Mouse (Mus musculus): Measurements from ENCODE around the gene Rab8a.

Gene Rab8a

DNA sequence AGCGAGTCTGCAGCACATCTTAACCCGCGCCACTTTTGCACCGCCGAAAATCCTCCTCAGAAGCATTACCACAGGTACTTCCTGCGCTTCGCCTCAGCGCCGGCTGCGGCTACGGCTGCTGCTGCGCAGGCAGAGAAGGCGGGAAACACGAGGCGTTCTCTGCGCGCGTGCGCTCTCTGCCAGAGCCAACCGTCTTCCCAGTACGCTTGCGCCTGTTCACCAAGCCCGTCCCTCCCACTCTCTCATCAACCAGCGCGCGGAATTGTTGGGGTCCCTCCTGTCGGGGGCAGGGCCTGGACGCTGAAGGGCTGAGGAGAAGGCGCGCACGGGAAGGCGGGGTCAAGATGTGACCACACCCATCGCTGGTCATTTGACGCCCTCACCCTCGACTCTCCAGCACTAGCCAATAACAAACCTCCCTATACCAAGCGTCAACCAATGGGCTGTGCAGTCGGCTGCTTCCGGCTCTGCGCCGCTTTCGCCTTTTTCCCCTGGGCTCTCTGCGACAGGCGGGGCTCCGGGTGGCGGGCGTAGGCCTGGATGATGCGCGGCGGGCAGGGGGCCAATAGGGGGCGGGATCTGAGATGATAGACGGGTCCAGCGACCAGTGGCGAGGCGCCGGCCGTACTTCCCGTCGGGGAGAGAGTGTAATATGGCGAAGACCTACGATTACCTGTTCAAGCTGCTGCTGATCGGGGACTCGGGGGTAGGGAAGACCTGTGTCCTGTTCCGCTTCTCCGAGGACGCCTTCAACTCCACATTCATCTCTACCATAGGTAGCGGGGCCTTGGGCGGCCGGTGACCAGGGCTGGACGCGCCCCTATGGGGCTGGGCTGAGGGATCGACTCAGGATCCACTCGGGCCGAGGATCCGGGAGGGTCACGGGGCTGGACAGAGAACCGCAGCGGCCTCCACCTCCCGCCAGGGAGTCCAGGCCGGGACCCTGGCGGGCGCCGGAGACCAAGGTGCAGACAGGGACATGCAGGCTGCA, at the start of gene Rab8a:
Gene Rab8a, plus strand, starts transcription at position 494 of the 991 bp plus-strand sequence.
- peak; percentile 100 for DNase-seq

DNA sequence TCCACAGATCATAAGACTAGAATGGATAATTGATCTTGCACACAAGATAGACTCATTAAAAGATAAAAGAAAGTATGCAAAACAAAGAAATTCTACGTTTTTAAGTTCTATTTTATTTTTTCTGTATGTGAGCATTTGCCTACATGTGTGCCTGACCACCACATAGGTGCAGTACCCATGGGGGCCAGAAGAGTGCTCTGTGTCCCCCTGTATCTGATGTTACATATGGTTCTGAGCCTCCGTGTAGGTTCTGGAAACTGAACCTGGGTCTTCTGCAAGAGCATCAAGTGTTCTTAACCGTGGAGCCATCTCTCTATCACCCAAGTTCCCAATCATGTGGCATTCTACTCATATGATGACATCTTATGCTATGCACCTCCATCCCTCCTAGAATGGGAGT, 48.5 kb upstream of the Rab8a start:
- DNase-seq: peak; percentile 22

DNA sequence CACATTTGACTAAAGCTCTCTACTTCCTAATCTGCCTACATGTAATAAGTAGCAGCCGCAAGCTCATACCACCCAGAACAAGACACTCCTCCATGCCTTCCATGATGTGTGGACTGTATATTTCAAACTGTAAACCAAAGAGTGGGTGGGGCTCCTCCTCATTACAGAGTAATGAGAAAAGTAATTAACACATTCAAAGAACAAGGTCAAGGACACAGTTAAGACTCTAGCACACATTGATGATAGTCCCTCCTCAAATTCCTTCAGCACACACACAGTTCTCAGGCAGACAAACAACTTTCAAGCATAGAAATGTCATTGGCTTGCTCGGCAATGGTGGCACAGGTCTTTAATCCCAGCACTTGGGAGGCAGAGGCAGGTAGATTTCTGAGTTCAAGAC, 45.8 kb upstream of the Rab8a start:
- peak; percentile 28 for DNase-seq

DNA sequence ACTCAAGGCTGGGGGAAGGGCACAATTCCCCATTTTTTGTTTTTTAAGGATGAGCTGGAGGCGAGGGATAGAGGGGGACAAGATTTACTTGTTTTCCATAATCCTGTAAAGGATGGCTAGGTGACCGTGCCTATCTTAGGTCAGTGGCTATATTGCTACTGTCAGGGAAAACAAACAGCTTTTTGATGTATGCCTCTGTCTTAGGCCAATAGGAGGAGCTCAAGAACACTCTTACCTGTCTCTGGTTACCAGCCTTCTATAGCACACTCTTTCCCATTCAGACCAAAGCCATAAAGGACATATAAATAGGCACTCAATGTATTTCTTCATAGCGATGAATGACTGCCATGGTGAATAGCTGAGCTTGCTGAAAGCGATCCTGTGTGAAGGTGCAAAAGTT, 42.4 kb upstream of the Rab8a start:
- peak; percentile 11 for DNase-seq

DNA sequence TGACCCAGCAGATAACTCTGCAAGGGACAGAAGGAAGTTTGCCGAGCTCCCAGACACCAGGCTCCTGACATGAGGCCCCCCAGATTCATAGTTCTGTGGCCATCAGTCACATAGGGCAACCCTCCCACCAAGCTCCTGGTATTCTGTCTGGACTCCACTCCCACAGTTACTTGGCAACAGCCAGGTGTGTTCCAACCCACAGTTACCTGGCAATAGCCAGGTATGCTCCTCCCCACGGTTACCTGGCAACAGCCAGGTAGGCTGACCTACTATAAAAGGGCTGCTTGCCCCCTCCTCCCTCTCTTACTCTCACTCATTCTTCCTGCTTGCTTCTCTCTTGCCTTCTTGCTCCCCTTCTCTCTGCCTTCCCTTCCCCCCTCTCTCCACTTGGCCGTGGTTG, 39.5 kb upstream of the Rab8a start:
- DNase-seq: peak; percentile 64

DNA sequence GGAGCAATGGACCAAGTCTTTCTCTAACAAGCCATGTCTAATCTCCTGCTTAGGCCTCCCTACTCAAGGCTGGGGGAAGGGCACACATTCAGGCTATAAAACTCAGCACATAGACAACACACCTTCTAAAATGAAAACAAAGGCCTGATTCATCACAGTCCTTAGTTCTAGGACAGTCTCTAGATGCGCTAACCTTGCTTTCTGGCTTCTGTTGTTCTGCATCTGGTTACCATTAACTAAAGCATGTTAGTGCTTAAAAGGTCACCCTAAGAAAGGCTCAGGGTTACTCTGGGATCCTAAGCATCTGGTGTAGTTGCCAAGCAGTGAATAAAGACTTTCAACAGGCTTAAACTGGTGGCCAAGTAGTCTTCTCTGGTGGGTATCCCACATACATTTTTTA, 39.0 kb upstream of the Rab8a start:
- peak; percentile 3 for DNase-seq

DNA sequence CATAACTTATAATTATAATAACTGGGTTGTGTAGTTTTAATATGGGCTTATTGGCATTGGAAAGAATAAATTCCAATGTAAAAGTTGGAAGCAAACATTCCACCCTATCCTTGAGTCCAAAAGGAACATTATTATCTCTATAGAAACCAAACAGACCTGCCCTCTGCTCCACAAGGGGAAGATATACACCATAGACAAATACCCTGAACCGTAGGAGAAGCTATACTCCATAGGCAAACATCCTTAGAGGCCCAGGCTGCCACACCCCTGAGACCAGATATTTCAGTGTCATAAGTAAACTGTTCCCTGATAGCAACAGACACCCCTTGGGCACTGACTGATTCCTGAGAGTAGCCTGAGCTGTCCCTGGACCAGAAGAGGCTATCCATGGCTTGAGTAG, 33.2 kb upstream of the Rab8a start:
- DNase-seq: peak; percentile 3

DNA sequence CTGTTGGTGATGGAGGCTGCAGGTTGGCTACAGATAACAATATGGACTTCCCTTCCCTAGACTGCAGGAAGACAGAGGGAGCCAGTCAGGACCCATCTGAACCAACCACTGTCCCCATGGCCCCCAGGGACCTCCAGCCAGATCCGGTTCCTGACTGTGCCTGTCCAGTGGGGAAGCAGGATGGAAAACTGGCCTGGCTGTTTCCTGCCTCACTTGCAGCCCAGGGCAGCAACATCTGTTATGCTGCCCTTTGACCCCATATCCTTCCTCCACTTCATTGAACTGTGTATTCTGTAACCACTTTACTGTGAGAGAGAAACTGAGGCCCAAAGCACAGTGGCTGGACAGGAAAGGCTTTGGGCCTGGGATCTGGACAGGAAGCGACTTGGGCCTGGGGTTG, 29.7 kb upstream of the Rab8a start:
- DNase-seq: peak; percentile 97

DNA sequence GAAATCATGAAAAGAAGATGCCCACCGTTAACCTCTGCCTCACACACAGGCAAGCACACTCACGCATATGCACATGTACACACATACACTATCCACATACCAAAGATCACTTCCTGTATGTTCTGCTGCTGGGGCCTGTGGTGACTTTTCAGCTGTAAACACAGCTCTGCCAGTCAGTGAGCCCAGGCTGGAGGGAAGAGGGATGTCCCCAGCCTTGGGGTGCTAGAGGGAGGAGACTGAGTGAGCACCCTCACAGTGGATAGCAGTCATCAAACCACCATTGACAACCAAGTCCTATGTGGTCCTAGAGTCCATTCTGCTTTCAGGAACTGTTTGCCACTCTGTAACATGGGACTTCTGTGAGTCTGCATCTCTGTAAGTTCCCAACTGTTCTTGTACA, 29.1 kb upstream of the Rab8a start:
- peak; percentile 86 for DNase-seq

DNA sequence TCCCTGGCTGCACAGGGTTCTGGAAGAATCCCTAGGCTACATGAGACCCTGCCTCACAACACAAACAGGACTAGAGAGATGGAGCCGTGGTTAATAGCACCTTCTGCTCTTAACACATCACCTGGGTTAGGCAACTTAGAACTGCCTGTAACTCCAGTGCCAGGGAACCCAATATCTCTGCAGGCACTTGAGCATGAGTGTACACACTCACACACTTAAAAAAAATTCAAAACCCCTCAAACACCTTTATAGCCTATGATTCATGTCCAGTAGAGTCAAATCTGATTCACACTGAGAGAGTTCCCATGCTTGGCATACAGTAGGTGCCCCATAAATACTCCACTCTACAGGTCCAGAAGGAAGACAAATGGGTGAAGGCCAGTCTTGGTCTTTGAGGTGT, 28.6 kb upstream of the Rab8a start:
- DNase-seq: peak; percentile 46

DNA sequence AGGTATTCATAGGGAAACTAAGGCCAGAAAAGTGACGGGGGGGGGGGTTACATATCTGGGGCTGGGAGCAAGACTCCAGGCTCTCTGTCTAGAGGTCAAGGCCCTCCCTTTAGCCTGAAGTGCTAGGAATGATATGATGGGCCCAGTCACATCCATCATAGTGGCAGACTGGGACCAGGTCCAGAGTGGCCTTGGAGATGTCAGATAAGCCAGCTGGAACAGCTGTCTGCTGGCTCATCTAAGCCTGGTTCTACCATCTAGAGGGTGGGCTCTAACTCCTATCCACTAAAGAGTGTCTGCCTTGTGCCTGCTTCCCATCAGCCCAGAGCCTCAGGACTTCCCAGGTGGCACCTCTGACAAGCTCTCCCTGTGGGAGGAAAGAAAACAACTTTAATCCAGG, 28.1 kb upstream of the Rab8a start:
- DNase-seq: peak; percentile 80

DNA sequence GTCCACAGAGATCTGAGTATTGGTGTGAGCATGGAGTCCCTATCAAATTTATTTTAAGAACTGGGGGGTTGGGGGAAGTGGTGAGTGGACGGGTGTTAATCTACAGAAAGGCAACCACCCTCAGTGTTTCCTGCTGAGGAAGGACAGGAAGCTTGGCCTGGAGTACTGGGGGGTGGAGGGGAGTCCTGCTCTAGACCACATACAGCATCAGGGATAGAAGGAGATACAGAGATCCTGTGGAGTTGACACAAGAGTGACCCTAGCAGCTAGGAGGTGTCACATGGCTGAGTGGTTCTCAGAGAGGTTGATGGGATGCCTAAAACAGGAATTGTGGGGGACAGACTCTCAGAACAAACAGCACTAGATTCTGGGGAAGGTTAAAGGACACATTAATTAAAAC, 27.5 kb upstream of the Rab8a start:
- peak; percentile 89 for DNase-seq

DNA sequence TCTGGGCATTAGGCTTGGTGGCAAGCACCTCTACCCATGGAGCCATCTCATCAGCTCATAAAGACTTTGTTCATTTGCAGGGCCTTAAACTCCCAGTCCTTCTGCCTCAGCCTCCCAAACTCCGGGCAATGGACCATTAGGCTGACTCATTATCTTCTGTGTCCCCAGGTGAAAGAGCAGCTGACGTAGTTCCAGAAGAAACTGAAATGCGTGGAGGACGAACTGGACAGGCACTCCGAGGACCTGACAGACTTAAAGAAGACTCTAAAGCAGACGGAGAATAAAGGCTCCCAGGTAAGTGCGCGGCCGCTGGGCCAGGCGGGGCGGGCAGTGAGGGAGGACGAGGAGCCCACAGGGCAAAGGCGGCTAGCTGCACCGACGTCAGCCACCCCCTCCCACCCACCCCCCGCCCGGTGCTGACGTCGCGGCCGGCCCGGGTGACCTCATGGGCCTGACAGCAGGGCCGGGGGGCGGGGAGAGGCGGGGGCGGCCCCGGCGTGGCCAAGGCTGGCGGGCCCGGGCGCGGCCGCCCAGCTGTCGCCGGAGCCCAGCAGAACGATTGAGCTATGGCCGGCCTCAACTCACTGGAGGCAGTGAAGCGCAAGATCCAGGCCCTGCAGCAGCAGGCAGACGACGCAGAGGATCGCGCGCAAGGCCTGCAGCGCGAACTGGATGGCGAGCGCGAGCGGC, 26.1 kb upstream of the Rab8a start, which contains the start of gene Tpm4:
Gene Tpm4, plus strand, starts transcription at position 220 of the 690 bp plus-strand sequence.
- DNase-seq: peak; percentile 99

DNA sequence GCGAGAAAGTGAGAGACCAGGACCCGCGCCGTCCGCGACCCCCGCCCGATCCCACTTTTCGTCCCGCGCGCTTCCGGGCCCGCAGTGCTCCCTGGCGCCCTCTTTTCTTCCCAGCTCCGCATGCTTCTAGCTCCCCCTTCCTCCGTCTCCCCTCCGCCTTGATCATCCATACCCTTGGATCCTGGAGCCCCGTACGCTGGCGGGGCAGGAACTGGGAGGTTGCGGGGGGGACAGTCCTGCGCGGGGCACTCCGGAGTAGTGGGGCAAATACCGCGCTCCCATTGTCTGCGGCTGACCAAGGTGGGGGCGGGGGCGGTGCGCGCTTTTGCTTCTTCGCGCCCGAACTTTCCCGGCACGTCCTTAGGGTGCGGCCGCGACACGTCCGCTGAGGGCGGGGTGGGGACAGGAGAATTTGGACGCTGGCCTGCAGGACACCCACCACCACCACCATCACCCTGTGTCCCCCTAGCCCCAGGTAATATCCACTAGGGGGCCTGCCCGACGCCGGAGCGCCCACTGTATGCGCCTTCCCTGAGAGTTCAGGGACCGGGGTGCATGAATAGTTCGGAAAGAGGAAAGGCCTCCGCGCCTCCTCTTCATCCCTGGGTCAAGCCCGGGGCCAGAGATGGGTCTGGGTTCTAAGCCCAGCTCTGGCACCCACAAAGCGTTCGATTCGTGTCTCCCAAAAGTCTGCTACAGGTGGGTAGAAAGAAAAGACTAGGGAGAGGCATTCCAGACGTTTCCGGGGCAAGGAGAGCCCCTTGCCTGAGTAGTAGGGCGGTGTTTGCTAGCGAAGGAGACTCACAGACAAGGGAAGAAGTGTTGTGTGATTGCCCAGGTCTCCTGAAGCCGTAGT, 25.3 kb upstream of the Rab8a start:
- peak; percentile 97 for DNase-seq

DNA sequence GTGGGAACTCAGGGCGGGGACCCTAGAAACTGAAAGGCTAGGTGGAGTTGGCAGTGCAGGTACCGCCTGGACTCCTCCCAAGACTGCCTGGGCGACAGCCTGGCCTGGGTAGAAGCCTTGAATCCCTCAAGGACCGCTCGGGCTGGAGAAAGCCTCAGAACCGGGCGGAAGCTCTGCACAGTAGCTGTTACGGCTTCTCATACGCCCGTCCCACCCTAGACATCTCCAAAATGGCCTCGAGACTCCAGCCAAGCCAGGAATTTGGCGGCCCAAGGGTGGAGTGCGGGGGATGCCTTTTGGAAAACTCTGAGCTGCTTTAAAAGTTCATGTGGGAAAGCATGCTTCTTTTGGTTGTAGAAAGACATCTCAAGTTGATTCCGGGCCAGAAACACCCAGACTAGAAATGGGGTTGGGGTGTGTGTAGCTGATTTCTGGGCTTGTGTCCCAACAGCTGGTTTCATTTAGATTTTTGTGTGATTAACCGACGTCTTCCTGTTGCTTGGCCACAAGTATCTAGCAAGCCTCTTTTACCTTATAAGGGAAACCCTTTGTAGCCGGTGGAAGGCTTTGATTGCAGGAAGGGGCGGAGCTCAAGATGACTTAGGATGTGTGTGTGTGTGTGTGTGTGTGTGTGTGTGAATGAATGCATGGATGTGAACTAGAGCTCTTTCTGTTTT, 24.6 kb upstream of the Rab8a start:
- peak; percentile 99 for DNase-seq

DNA sequence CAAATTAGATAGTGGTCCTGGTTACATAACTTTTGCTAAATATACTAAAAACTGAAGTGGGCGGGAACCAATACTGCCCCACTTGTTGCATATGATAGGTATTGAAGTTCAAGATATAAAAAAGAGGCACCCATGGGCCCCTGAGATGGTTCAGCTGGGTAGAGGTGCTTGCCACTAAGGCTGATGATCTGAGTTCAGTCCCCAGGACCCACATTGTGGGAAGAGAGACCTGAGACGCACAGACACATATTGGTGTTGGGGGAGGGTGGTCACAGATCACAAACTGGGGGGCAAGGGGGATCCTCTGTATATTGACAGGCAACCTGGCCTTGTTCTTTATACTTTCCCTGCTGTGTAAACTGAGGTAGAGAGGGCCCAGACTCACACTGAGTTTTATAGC, 23.6 kb upstream of the Rab8a start:
- peak; percentile 93 for DNase-seq

DNA sequence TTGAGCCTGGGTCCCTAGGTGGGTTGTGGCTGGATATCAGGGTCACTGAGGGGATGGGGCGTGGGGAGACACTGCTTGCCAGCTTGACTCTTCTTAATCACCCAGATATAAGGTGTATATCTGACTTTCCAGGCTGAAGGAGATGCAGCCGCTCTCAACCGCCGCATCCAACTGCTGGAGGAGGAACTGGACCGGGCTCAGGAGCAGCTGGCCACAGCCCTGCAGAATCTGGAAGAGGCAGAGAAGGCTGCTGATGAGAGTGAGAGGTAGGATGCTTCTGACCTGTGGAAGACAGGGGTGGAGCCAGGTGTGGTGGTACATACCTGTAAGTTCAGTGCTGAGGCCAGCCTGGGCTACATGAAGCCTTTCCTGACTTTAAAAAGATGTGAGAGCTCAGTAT, 22.5 kb upstream of the Rab8a start:
- DNase-seq: peak; percentile 91

DNA sequence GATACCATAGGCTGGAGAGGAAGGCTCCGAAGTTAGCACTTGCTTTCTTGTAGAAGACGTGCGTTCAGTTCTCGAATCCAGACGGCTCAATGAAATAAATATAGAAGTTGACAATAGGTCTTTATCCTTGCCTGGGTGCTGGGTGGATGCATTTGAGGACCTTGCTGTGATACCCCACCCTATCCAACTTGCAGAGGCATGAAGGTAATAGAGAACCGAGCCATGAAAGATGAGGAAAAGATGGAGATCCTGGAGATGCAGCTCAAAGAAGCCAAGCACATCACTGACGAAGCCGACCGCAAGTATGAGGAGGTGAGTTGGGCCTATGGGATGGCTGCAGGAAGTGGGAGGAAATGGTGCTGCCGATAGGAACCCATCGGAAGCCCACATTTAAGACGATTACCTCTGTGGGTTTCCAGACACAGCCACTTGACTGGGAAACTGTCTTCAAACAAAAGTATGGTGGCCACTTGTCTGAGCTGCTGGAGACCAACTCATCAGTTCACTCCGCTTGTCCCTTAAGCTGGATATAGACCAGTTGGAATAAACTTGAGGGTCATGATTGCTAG, 17.7 kb upstream of the Rab8a start:
- peak; percentile 66 for DNase-seq

DNA sequence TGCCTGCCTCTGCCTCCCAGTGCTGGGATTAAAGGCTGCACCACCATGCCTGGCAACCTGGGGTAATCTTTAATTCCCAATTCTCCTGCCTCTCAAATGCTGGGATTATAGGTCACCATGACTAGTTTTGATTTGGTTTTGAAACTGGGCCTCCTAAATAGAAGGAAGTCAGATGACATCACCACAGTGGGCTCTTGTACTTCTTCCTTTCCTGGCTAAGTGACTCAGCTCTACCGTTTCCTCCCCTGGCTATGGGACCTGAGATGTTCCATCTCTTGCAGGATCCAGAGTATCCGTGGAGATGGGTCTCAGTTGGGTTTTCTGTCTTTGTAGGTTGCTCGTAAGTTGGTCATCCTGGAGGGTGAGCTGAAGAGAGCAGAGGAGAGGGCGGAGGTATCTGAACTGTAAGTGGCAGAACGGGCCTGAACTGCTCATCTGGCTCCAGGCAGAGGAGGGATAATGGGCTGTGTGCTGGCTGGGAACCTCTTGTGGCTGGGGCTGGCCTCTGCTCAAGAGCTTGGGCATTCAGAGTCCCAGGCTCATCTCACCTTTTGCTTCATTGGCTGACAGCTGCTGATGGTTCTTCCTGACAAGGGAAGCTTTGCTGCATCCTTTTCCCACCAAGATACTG, 16.5 kb upstream of the Rab8a start:
- DNase-seq: peak; percentile 81

DNA sequence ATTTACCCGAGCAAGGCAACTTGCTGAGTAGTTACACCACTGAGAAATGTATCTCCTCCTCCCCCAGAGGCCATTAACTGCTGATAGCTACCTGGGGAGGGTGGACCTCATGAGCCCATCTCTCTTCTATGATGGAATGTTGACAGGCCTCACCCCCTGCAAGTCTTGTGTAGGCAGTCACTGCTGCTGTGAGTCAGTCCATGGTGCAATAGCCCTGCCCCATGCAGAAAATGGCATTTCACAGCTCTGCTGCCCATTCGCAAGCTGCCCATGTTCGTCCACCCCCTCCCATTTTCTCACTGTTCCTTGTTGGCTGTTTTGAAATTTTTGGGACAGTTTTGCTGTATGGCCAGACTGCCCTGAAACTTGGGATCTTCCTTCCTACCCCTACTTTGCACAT, 15.5 kb upstream of the Rab8a start:
- no peak for DNase-seq

DNA sequence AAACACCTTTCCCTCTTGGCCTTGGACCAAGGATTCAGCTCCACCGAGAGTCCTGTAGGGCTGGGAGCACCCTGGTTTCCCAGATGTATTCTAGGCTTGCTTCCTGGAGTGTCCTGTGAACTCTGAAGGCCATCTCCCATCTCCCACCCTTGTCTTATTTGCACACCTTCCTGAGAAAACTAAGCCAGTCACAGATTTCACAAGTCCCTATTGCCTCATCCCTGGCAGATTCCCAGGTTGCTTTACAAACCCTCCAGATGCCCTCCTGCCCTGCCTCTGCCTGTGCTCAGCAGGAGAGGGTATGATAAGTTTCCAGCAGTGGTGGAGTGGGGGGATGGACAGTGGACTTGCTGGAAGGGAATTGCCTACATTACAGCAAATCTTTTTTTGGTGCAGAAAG, 14.9 kb upstream of the Rab8a start:
- no peak for DNase-seq

DNA sequence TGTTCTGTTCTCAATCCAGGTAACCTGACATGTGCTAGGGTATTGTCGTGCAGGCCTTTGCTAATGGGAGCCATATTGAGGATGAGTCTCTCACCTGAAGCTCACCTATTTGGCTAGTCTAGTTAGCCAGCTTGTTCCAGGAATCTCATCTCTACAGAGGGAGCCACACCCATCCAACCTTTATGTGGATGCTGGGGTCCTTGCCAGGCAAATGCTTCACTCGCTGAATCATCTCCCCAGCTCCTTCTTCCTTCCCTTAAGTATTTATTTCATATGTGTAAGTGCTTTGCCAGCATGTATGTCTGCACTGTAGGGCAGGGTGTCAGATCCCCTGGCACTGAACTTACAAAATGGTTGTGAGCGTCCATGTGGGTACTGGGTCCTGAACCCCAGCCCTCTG, 14.4 kb upstream of the Rab8a start:
- no peak for DNase-seq
